In genomic region chr5:148165111-148165510, GRCm38 (mm10) we compare ENCODE assay signal across 22 mouse cellular contexts.
DNase-seq lines count a peak whose midpoint lies in the region; ATAC-seq lines count a peak whose summit lies in the region.
"Had no signal": no experiment of that assay in that cellular context is flagged by ENCODE, and none has a peak within 500 bp of the region (broad histone marks: within the 10 kb centered on the region; RNA-seq: fewer than 3 reads in every experiment).

No protein-coding gene starts in this region.

- ATAC-seq in frontal cortex, adult (ENCODE audit: low TSS enrichment): peak; percentile 86
- ATAC-seq: activated CD4-positive, CD25-positive, alpha-beta regulatory T cell, adult 4 months; CD4-positive, CD25-positive, alpha-beta regulatory T cell, adult 4 months; Patski had no signal

- DNase-seq in frontal cortex, adult 2 months (ENCODE audit: extremely low spot score in 1 of 2, low spot score in 1 of 2): no peak
- peak; percentile 31 for DNase-seq in heart, adult 11 months
- no peak for DNase-seq in heart, postnatal 14 days
- DNase-seq in right cerebral cortex, adult 18-20 months: peak; percentile 24
- no peak for DNase-seq in right cerebral cortex, postnatal 4 days
- DNase-seq in brain, adult 2 months (ENCODE audit: low read depth, low spot score): peak; percentile 52
- no peak for DNase-seq in c-Kit-positive CD71-positive TER-119-positive erythroid progenitor cells, embryonic 14.5 days (ENCODE audit: low spot score)
- DNase-seq: adrenal gland, adult 2 months; adrenal gland, adult 8-10 months; adrenal gland, postnatal 10 days; adrenal gland, postnatal 14 days; adrenal gland, postnatal 25 days; adrenal gland, postnatal 36 days; B cell, adult 2 months; cerebellum, adult 11 months; cerebellum, adult 11-12 months; cerebellum, adult 18-20 months; cerebellum, adult 2 months had no signal

- intact Hi-C loops in heart, postnatal 14 days (cut with DNase I): no loop called here

Comparison
In these comparisons a context has a peak if more than half of its experiments do, and no peak if none do; other contexts are left out.
1. DNase-seq: peak in heart, adult 11 months (single experiment), right cerebral cortex, adult 18-20 months (single experiment) and brain, adult 2 months (single experiment); none in frontal cortex, adult 2 months (0 of 2), heart, postnatal 14 days (0 of 2), right cerebral cortex, postnatal 4 days (single experiment) and c-Kit-positive CD71-positive TER-119-positive erythroid progenitor cells, embryonic 14.5 days (single experiment).